Mouse (Mus musculus) heart, embryonic 15.5 days (tissue): Measurements from ENCODE around the gene Ptch1. TPM values are rescaled to one million over a fixed set of nuclear protein-coding genes. Genes with fewer than 3 reads are reported as not detected.

ENCODE experiments used
- ATAC-seq: fragments of 200-750 bp; cut with Nextera tagmentation; replicated peaks from 2 replicates; pipeline ENCODE4 v1.8.0; 2017; ENCODE audit warnings: low read depth, moderate TSS enrichment; ENCODE audit not compliant: insufficient number of reproducible peaks, insufficient read depth, low FRiP score
- H3K27ac ChIP-seq: fragments of 300-500 bp; sonication (generic); 2 replicates; pipeline ENCODE4 v1.5.1; 2015; ENCODE audit warnings: mild to moderate bottlenecking, inconsistent platforms
- H3K27me3 ChIP-seq: fragments of 300-500 bp; sonication (generic); 2 replicates; pipeline ENCODE4 v1.6.1; 2015; ENCODE audit warnings: inconsistent platforms
- H3K36me3 ChIP-seq: fragments of 300-500 bp; sonication (generic); 2 replicates; pipeline ENCODE4 v1.6.1; 2015; ENCODE audit warnings: mild to moderate bottlenecking, inconsistent platforms
- H3K4me1 ChIP-seq: fragments of 300-500 bp; sonication (generic); replicated peaks from 2 replicates; pipeline ENCODE4 v1.6.1; 2015; ENCODE audit warnings: inconsistent platforms
- H3K4me2 ChIP-seq: fragments of 300-500 bp; sonication (generic); 2 replicates; pipeline ENCODE4 v1.6.1; 2015; ENCODE audit warnings: inconsistent platforms, mild to moderate bottlenecking, moderate library complexity
- H3K4me3 ChIP-seq: fragments of 300-500 bp; sonication (generic); 2 replicates; pipeline ENCODE4 v1.5.1; 2015; ENCODE audit warnings: mild to moderate bottlenecking, inconsistent platforms
- H3K9ac ChIP-seq: fragments of 300-500 bp; sonication (generic); 2 replicates; pipeline ENCODE4 v1.6.1; 2015; ENCODE audit warnings: mild to moderate bottlenecking, inconsistent platforms
- H3K9me3 ChIP-seq: fragments of 300-500 bp; sonication (generic); replicated peaks from 2 replicates; pipeline ENCODE4 v1.6.1; 2016; ENCODE audit warnings: inconsistent platforms
- WGBS: fragments of 180-500 bp; shearing (Covaris S2); methylation state at CpG from one replicate; pipeline ENCODE4 v1.1.7; 2015; ENCODE audit warnings: mixed read lengths; 5-methylcytosine and 5-hydroxymethylcytosine counted together
- polyA plus RNA-seq: library from polyadenylated mRNA; unstranded; fragments of >200 nt; fragmentation: Nextera tagmentation; extraction: Ambion mirVana; gene quantifications from 2 replicates; pipeline ENCODE4 v1.2.1, GENCODE M21; 2015

The Ptch1 gene
- polyA plus RNA-seq, 1 experiment from 2014 or later: 5.4 TPM

GRCm38 (mm10) chr13:63570456-63570855 lies 2.9 kb downstream of the Ptch1 start:
- H3K4me2 ChIP-seq: no peak overlapping the region
- H3K9ac ChIP-seq: no peak overlapping the region
- no peaks in the 10 kb centered on the region for H3K36me3 ChIP-seq
- ATAC-seq: no peak
- H3K27me3 ChIP-seq: peaks cover 55% of the 10 kb centered on the region
- no peaks in the 10 kb centered on the region for H3K9me3 ChIP-seq
- no peak overlapping the region for H3K4me3 ChIP-seq
- H3K27ac ChIP-seq: no peak overlapping the region
- peaks cover 24% of the 10 kb centered on the region for H3K4me1 ChIP-seq

DNA sequence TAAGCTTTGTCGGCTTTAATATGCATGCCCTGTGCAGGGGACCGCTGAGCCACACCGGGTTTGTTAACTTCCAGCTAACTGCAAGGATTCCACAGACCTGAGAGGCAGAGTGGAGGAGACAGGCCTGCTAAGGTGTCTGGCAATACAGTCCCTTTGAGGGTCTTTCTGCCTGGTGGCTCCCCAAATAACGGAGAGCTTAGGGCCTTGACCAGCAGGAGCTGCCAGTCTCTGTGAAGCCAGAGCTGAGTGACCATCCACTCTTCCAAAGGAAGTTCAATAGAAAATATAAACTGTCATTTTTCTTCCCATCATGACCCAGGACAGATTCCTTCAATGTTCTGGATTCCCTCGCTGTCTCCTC lies 4.0 kb downstream of the Ptch1 start:
- Histone ChIP-seq H3K27me3 (peaks cover 52% of the 10 kb centered on the region), H3K36me3 (no peaks in the 10 kb centered on the region), H3K27ac (no peak overlapping the region), H3K9ac (no peak overlapping the region), H3K9me3 (no peaks in the 10 kb centered on the region), H3K4me1 (peaks cover 24% of the 10 kb centered on the region), H3K4me2 (no peak overlapping the region), H3K4me3 (no peak overlapping the region)
- ATAC-seq: no peak
- 47% methylated on average over 5 of the region's 5 CpGs for WGBS

DNA sequence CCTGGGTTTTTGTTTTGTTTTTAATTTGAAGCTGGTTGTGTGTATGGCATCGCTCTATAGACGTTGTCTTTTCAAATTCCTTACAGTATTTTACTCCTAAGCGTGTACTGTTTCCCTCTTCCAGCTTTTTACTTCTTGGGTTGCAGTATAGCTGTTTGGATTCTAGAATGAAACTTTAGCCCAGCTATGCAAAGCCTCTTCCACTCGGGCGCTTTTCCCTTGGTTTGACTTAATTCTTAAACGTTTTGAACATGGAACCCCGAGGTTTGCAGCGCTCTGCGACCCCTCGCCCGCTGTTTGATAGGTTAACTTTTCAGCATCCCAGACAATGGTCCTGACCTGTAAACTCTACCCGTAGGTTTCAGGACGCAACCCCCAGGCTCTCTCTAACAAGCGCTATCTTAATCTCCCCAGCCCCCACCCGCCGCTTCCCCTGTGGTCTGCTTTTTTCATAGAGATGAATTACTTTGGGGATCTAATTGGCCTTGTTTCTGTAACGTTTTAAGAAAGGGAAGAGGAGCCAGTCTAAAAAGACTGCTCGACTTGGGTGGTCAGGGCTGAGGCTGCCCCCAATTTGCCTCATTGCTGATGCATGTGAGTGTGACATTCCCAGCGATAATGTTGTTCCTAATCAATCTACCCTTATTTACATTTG lies 4.5 kb downstream of the Ptch1 start:
- Histone ChIP-seq H3K27me3 (peaks cover 47% of the 10 kb centered on the region), H3K4me3 (peak overlapping the region; percentile 91), H3K4me1 (peaks cover 24% of the 10 kb centered on the region), H3K27ac (no peak overlapping the region), H3K9me3 (no peaks in the 10 kb centered on the region), H3K9ac (no peak overlapping the region), H3K4me2 (peak overlapping the region; percentile 93), H3K36me3 (no peaks in the 10 kb centered on the region)
- 18% methylated on average over 19 of the region's 19 CpGs for WGBS
- ATAC-seq: no peak

DNA sequence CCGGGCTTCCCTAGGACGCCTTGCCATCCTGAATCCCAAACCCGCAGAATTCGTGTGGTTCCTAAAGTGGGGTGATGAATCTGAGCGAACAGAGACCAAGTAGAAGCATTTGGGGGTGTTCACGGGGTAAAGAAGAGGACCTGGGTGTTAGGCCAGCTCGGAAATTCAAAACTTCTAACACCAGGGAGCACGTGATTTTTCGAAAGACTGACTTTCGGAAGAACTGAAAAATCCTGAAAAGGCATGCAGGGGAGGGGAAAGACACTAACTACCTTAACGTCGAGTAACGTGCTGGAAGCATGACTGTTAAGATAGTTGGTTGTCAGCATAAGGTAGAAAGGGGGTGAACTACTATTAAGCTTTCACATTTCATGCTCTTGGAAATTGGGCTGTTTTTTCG lies 5.1 kb downstream of the Ptch1 start:
- WGBS: 2% methylated on average over 14 of the region's 14 CpGs
- Histone ChIP-seq H3K36me3 (no peaks in the 10 kb centered on the region), H3K4me3 (peak overlapping the region; percentile 91), H3K27ac (peak overlapping the region; percentile 99), H3K9ac (peak overlapping the region; percentile 57), H3K27me3 (peaks cover 41% of the 10 kb centered on the region), H3K4me2 (peak overlapping the region; percentile 93), H3K9me3 (no peaks in the 10 kb centered on the region), H3K4me1 (peaks cover 20% of the 10 kb centered on the region)
- ATAC-seq: no peak

- peak; percentile 86 for ATAC-seq
- no peaks in the 10 kb centered on the region for H3K36me3 ChIP-seq
- H3K4me1 ChIP-seq: peaks cover 16% of the 10 kb centered on the region
- peak overlapping the region; percentile 93 for H3K4me2 ChIP-seq
- under 1% methylated on average over 58 of the region's 62 CpGs for WGBS
- no peaks in the 10 kb centered on the region for H3K9me3 ChIP-seq
- H3K27me3 ChIP-seq: peaks cover 39% of the 10 kb centered on the region
- peak overlapping the region; percentile 91 for H3K4me3 ChIP-seq
- H3K9ac ChIP-seq: peak overlapping the region; percentile 57
- H3K27ac ChIP-seq: peak overlapping the region; percentile 99
These were observed 5.6 kb downstream of the Ptch1 start for GRCm38 (mm10) chr13:63567677-63568293.

DNA sequence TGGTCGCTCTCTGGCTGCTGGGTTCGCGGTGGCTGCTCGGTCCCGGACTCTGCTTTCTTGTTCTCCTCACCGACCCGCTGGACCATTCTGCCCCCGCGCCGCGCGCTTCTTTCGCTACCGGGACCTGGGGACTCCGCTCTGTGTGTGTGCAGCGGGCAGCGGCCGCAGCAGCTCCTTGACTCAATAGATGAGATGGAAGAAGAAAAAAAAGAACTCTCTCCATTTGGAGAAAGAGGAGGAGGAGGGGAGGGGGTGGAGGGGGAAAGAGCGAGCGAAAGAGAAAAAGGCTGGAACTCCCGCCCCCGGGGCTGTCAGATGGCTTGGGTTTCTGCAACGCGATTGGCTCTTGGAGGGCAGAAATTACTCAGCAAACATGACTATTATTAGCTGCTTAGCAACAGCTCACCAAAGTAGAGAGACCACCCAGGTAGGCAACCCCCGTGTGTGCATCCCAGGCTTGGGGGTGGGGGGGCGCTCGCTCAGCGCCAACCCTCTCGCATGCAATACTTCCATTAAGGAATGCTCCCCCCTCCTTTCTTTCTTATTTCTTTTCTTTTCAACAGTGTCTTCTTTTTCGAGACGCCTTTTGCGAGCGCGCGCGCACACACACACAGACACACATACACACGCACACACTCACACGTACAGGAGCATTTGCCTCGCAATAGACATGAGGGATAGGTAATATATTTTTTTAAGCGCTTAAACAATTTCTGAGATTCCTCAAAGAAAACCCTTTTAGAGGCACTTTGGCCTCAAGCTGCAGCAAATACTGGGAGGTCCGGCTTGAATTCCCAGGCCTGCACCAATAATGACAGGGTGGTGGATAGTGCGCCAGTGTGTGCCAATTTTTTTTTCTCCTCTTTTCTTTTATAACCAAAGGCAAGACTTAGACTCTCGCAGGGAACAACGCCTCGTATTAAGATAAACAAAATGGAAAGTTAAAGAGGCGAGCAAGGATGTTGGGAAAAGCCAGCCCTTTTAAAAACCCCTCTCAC lies 7.1 kb downstream of the Ptch1 start:
- Histone ChIP-seq H3K27me3 (peaks cover 25% of the 10 kb centered on the region), H3K9ac (peak overlapping the region; percentile 95), H3K4me2 (peak overlapping the region; percentile 93), H3K9me3 (no peaks in the 10 kb centered on the region), H3K4me1 (peaks cover 19% of the 10 kb centered on the region), H3K36me3 (no peaks in the 10 kb centered on the region), H3K4me3 (peak overlapping the region; percentile 91), H3K27ac (peak overlapping the region; percentile 99)
- WGBS: 1% methylated on average over 46 of the region's 46 CpGs
- peak; percentile 42 for ATAC-seq

- no peak for ATAC-seq
- peak overlapping the region; percentile 91 for H3K4me3 ChIP-seq
- peak overlapping the region; percentile 93 for H3K4me2 ChIP-seq
- H3K9ac ChIP-seq: peak overlapping the region; percentile 95
- H3K4me1 ChIP-seq: peaks cover 23% of the 10 kb centered on the region
- 0 out of 2 replicates have a peak, but pooled peaks cover 3% of the 10 kb centered on the region for H3K36me3 ChIP-seq
- under 1% methylated on average over 98 of the region's 99 CpGs for WGBS
- H3K9me3 ChIP-seq: no peaks in the 10 kb centered on the region
- H3K27me3 ChIP-seq: peaks cover 16% of the 10 kb centered on the region
- H3K27ac ChIP-seq: peak overlapping the region; percentile 99
These were observed 7.9 kb downstream of the Ptch1 start for GRCm38 (mm10) chr13:63565320-63566017.

GRCm38 (mm10) chr13:63564626-63565319 lies 8.6 kb downstream of the Ptch1 start:
- ATAC-seq: peak; percentile 8; the same call in 1 of the 2 replicates
- Histone ChIP-seq H3K27me3 (peaks cover 9% of the 10 kb centered on the region), H3K4me3 (peak overlapping the region; percentile 91), H3K27ac (peak overlapping the region; percentile 99), H3K9ac (peak overlapping the region; percentile 95), H3K4me1 (peaks cover 26% of the 10 kb centered on the region), H3K4me2 (peak overlapping the region; percentile 93), H3K9me3 (no peaks in the 10 kb centered on the region), H3K36me3 (0 out of 2 replicates have a peak, but pooled peaks cover 4% of the 10 kb centered on the region)
- 0% methylated on average over 36 of the region's 36 CpGs for WGBS

GRCm38 (mm10) chr13:63563781-63564625 lies 9.4 kb downstream of the Ptch1 start:
- WGBS: under 1% methylated on average over 51 of the region's 51 CpGs
- Histone ChIP-seq H3K36me3 (0 out of 2 replicates have a peak, but pooled peaks cover 4% of the 10 kb centered on the region), H3K9me3 (no peaks in the 10 kb centered on the region)

More at GRCm38 (mm10) chr13:63563781-63564625, 9.4 kb downstream of the Ptch1 start:
- no peak for ATAC-seq
- Histone ChIP-seq H3K9ac (peak overlapping the region; percentile 95), H3K4me1 (peaks cover 33% of the 10 kb centered on the region), H3K27me3 (peaks cover 2% of the 10 kb centered on the region; the same call in 1 of the 2 replicates), H3K4me2 (peak overlapping the region; percentile 93), H3K4me3 (peak overlapping the region; percentile 91), H3K27ac (peak overlapping the region; percentile 99)
